Mouse (Mus musculus): ENCODE measurements at regions not wholly inside any gene's neighbourhood (a gene's known extent, or its start where the extent isn't known, plus 50 kb on each side); places are given as distances from the start of the nearest gene placed in this dataset.

- TF ChIP-seq CTCF (IDR thresholded peaks at IDR 0.05; ENCODE audit: low read depth, low read length): no peak
- no peak for TF ChIP-seq POLR2A (IDR thresholded peaks at IDR 0.05; ENCODE audit: insufficient read depth, low read length)
Observed at GRCm38 (mm10) chr15:51687007-51687540, 2197.6 kb upstream of the Gm7489 start.

All from ES-Bruce4 (cell line).